Mouse (Mus musculus) kidney, adult 11 months (tissue): ENCODE results near the gene Fam102a.

Experiments
- DNase-seq: peaks from one replicate; pipeline ENCODE4 v3.0.0; 2022

The Fam102a gene

DNA sequence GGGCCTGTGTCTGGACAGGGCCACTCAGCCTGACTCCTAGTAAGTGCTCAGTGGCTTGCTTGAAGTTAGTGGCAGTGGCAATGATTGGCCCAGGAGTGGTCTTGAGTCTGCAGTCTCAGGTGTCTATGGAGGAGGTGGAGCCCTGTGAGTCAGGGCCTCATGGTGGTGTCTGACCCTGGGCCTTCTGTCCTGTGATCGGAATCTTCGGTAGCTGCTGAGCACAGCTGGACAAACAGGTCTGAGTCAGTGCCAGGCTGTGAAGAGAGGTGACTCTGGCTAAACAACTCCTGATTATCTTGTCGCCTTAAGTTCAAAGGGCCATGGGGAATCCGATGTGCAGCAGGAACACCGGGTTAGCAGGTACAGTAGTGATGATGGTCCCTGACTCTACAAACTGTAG, 12.2 kb downstream of the Fam102a start:
- no peak for DNase-seq

GRCm38 (mm10) chr2:32547964-32548739, 13.0 kb downstream of the Fam102a start:
- DNase-seq: peak; percentile 56

DNA sequence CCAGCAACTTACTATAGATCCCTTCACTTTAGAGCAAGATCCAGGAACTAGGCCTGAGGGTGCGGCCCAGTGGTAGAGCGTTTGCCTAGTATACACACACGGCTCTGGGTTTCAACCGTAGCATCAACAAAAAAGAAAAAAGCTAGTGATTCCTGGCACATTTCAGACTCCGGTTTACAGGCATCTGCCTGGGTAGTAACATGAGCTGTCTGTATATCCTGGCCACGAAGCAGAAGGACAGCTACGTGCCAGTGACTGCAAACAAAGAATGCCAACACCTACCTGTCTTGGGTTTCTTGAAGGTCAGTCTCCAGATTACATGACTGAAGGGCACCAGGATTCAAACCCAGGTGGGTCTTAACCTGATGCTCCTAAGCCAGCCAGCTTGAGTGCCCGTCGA, 14.0 kb downstream of the Fam102a start:
- DNase-seq: no peak

GRCm38 (mm10) chr2:32549764-32550163, 14.6 kb downstream of the Fam102a start:
- no peak for DNase-seq

- DNase-seq: no peak
Measured at GRCm38 (mm10) chr2:32551236-32551635, 16.1 kb downstream of the Fam102a start.

DNA sequence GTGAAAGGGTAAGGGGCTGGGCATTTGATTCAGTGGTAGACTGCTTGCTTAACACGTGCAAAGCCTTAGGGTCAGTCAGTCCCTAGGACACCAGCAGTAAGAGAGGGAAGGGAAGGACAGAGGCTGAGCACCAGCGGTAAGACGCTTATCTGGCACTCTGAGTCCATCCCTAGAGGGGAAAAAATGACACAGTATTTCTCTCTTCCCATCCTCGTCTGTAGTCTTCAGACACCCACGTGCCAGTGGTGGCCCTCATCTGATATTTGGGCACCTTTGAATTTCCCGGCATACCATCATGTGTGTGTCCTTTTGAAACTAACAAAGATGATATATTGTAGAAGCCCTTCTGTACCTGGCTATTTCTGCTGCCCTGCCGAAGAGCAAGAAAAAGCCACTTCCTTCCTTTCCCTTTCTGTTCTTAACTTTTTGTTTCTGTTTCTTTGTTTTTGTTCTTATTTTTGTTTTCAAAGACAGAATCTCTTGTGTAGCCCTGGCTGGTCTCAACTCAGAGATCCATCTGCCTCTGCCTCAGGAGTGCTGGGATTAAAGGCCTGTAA, 18.5 kb downstream of the Fam102a start:
- no peak for DNase-seq

DNA sequence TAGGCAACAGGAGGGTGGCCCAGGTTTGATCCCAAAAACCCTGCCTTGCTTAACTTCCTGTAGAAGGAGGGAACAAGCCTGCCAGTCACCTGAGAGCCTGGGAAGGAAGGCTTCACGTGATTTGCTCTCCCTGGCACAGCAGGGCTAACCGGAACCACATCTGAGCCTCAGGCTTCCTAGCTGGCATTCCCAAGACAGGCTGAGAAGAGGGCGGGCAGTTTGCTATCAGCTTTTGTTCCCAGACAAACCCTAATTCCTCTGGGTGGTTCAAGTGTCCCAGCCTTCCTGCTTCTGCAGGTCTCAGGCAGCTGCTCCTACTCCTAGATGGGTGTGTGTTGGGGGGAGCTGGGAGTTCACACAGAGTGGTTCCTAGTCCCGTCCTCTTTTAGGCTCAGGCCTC, 20.4 kb downstream of the Fam102a start:
- peak; percentile 55 for DNase-seq

GRCm38 (mm10) chr2:32556019-32556418, 20.9 kb downstream of the Fam102a start:
- no peak for DNase-seq

- no peak for DNase-seq
Measured at GRCm38 (mm10) chr2:32559570-32559969, 24.4 kb downstream of the Fam102a start.

GRCm38 (mm10) chr2:32566536-32567063, 31.5 kb downstream of the Fam102a start:
- DNase-seq: peak; percentile 67

- no peak for DNase-seq
Measured at GRCm38 (mm10) chr2:32568149-32568548, 33.0 kb downstream of the Fam102a start.

GRCm38 (mm10) chr2:32568941-32569340, 33.8 kb downstream of the Fam102a start:
- no peak for DNase-seq

DNA sequence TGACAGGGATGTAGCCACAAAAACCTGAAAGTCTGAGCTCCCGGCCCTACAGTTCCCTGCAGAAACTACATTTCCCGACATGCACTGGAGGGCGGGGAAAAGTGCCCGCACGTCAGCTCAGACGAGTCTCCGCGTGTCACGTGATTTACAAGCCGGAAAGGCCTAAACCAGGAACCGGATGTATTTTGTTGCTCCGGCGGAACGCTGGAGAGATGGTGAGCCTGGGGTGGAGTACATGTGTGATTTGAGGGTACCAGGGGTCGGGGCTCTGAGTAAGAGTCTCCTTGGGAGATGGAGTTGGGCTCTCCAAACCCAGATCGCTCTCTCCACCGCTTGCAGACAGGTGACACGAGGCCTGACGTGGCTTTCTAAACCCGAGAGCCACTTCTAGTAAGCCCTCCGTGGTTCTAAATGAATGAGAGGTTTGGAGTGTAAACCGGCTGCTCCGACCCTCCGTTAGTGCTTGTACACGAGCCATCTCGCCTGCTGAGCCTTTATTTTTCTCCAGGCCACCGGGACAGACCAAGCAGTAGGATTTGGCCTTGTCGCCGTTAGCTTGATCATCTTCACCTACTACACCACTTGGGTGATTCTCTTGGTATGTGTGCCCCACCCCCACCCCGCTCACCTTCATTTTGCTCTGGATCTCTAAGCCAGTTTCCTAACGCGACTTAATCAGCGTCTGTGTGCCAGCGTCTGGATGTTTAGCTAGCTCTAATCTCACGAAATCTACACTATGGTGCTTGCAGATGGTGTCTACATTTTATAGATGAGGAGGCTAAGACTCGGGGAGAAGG, 35.8 kb downstream of the Fam102a start, which contains the start of gene Dpm2:
Gene Dpm2 (plus strand): TSS at position 161 of the 797 bp plus-strand sequence.
- DNase-seq: peak; percentile 91

DNA sequence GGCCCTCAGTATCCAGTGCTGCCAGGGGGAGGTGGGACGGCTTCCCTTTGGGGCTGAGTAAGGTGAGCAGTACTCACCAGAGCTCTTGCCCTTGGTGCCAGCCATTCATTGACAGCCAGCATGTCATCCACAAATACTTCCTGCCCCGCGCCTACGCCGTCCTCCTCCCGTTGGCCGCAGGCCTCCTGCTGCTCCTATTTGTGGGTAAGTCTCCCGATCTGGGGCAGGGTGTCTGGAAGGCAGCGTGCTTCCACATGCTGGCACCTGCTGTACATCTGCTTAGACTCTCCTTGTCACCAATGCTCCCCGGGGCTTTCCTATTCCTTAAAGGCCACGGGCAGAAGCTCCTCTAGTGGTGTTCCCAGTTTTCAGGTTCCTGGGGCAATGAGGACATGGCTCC, 37.1 kb downstream of the Fam102a start:
- no peak for DNase-seq

- DNase-seq: no peak
Measured at GRCm38 (mm10) chr2:32574497-32574896, 39.4 kb downstream of the Fam102a start, which contains the start of gene Pip5kl1. Pip5kl1 (plus strand) TSS chr2:32574797.

DNA sequence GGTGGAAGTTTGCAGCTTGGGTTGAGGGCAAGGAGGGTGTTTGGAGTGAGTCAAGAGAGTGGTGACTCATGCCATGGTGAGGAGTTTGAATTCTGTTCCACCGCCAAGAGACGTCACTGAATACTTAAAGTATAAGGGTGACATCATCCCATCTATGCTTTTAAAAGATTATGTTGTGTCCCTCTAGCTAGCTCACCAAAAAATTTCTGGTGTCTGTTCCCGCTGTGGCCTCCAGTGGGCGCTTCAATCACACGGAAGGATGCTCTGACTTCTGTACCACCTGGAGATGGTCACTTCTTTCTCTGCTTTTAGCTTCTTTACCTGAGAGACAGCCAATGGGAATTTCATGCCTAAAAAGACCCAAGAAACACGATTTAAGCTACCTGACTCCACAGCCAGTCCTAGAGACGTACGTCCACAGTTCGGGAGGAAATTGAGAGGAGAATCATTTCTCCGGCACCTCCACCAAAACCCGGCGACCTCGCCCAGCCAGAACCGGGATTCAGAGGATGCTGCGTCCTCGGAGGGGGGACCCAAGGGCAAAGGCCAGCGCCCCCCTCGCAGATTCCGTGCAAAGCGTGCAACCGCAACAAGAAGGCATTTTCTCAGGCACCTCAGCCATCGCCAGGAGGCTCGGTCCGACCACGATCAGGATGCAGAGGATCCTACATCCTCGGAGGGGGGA, 39.9 kb downstream of the Fam102a start:
- no peak for DNase-seq

DNA sequence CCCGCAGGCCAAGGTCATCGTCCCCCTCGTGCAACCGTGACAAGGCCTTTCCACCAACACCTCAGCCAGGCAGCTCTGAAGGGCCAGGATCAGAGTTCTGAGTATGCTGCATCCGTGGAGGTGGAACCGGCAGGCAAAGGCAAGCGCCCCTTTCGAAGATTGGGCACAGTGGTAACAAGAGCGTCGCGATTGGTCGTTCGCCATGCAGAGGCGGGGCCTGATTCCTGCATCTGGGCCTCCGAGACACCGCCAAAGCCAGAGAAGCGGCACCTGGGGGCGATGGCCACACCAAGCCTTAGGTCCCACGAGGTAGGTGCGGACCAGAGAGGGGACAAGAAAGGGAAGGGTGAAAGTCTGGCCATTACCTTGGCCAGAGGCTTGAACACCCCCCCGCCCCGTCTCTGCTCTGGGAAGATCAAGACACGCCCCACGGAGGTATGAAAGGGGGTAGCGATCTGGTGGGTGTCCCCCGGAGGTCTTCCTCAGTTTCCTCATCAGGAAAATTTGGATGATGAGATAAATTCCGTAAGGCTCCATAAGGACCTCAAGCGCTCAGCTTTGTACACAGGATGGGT, 40.5 kb downstream of the Fam102a start, which contains the start of gene 9430097D07Rik:
Gene 9430097D07Rik (minus strand): TSS at position 99 of the 575 bp plus-strand sequence.
- no peak for DNase-seq

GRCm38 (mm10) chr2:32576532-32576931, 41.4 kb downstream of the Fam102a start:
- DNase-seq: no peak

DNA sequence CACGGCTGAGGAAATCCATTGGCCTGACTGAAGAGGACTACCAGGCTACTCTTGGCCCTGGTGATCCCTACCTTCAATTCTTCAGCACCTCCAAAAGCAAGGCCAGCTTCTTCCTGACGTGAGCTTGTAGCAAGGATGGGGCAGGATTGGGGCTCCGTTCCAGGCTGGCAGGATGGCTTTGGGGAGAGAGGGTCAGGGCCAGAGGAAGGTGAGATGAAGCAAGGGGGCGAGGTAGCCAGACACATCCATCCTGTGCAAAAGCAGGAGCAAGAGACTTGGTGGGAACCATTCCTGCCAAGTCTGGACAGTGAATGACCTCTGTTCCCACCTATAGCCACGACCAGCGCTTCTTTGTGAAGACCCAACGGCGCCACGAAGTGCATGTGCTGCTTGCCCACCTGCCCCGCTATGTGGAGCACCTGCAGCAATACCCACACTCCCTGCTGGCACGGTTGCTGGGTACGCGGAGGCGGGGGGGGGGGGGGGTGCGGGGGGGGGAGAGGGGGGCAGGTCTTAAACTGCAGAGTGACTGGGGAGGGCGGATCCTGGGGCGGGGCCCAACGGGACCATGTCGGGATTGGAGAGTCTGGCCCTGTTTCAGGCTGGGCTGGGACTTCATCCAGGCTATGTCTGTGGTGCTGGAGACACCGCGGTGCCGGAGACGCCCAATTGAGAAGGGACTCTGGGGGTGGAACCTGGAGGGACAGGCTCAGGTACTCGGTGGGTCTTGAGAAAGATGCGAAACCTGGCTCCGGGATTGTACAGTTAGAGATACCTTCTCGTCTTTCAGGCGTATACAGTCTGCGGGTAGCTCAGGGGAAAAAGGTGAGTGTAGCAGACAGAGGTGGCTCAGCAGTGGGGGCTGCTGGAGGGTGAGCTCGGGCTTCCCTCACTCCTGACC, 43.3 kb downstream of the Fam102a start:
- peak; percentile 55 for DNase-seq

DNA sequence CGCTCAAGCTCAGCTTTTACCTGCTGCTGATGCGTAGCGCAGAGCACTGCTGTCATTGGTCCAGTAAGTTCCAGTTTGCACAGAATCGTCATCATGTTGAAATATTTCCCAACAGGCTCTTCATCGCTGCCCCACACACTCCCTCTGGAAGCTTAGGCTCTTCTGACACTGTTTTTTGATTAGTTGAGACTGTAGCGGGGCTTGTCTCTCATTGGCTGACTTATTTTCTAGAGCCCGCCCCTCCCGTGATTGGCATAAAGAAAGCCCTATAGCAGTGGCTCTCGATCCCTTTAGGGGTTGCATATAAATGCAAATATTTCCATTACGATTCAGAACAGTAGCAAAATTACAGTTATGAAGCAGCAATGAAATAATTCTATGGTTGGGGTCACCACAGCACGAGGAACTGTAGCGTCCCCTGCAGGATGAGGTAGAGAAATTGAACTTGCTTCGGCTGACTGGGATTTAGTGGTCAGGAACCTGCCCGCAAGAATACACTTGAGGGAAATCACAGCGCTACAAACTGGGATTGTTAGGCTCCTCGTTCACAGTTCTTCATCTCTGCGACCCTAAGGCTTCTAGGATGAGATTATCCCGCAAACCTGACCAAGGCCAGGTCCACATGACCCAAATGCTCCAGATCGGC, 46.4 kb downstream of the Fam102a start:
- no peak for DNase-seq
